Mouse (Mus musculus): ENCODE measurements around the gene Olfr985. TPM values are rescaled to one million over a fixed set of nuclear protein-coding genes. Genes with fewer than 3 reads are reported as not detected.

Olfr985 gene
- not detected for total RNA-seq (2021)
- long read RNA-seq, experiment 1, result 0 reads
- long read RNA-seq, experiment 2, result 0 reads

DNA sequence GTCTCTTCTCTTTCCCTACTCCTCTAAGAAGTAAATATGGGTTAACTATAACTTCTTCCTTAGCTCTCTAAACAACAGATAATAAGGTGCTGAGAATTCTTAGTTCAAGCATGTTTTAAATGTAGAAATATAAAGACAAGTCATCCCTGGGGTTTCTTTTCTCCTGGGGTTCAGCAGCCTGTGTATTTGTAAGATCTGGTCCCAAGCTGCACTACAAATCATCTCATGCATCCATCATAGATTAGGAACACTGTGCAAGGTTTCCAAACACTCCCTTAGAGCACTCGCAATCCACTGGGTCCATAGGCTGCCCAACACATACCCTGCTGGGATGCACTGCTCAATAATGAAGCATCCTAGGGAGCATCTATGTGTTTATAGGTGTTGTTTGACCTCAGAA lies at the start of gene Olfr985:
TSS of gene Olfr985 (minus strand) at position 101 of the 400 bp plus-strand sequence.
- no peak for DNase-seq (ENCODE audit: low spot score in 2 of 2)

DNA sequence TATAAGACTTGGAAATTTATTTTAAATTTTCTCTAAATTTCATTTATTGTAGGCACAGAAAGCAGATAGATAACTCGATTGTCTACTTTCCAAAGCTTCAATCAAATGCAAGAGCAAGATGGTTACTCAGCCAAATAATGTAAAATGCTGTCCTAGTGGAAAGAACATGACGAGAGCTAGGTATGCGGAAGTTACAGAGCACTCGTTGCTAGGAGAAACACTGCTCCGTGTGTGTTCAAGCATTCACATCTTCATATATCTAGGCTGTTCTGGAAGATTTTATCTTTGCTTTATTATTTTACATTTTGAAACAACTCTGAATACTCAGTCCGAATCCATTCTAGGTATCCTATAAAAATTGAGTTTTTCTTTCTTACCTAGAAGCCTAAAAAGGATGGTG lies 47.0 kb upstream of the Olfr985 start:
- DNase-seq (ENCODE audit: low spot score in 2 of 2), result no peak

DNA sequence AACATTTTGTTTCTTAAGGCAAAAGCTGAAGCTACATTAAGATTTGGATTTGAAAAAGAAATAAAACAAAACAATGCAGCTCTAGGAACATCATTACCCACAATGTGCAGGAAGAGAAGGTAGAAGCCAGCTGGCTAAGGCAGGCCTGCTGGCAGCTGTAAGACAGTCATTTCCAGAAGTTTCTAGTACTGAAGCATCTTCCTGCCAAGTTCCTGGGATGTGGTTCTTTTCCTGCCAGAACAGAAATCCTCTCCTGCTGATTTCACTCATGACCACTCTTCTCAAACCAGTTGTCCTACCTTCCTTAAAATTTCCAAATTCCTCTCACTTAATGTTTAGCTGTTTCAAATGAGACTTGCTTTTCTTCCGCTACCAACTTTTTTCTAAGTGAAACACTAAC lies 36.5 kb upstream of the Olfr985 start:
- no peak for DNase-seq (ENCODE audit: low spot score in 2 of 2)

GRCm38 (mm10) chr9:40155118-40155644 lies 25.2 kb upstream of the Olfr985 start:
- DNase-seq (ENCODE audit: low spot score in 2 of 2), result no peak

- DNase-seq (ENCODE audit: low spot score in 2 of 2), result no peak
Measured at GRCm38 (mm10) chr9:40141544-40141943, 11.6 kb upstream of the Olfr985 start.

- no peak for DNase-seq (ENCODE audit: low spot score in 2 of 2)
Measured at GRCm38 (mm10) chr9:40139484-40139883, 9.5 kb upstream of the Olfr985 start.

DNA sequence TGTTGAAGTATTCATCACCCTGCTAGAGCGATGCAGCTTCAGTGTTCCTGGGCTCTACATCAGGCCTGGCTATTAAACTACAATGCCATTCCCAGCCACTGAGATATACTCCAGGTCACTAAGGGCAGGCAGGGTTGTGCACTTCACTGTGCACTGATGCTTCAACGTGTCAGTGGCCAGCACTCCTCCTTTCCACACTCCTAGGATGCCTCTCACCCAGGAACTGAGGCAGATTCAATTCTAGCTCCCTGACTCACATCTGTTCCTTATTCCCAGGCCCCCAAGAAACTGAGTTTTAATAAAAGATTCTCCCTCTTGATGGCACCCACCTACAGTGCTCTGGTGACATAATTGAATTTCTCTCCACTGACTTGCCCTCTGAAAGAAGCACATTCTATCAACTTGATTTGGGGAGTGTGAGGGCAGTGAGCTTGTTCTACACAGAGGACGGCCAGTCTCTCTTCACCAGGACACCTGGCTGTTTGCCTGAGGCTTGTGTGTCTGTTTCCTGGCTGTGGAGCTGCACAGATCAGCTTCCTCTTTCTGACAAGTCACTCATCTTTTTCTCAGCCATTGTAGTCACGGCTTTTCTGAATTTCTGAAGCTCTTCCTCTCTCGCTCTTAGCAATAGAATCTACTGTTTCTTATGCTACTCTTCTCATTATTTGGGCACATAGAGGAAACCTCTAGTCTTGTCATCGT lies 7.2 kb upstream of the Olfr985 start:
- no peak for DNase-seq (ENCODE audit: low spot score in 2 of 2)

DNA sequence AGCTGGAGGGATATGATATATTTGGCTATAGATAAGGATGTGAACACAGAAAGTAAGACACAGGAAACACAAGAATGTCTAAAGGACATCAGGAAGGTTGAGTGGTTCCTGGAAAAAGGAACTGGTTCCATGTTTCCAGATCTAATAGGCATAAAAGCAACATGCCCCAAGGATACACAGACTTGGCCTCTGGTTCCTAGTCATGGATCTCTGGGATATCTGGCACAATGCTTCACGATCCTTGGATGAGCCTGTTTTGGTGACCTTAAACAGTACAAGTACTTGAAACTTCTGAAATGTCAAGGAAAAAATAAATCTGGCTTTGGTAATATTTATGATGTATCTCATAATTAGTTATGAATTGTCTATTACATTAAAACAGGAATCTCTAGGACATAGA lies 572 bp upstream of the Olfr985 start:
- DNase-seq (ENCODE audit: low spot score in 2 of 2), result no peak

- DNase-seq (ENCODE audit: low spot score in 2 of 2), result no peak
Measured at GRCm38 (mm10) chr9:40117287-40117659, 12.7 kb downstream of the Olfr985 start.

DNA sequence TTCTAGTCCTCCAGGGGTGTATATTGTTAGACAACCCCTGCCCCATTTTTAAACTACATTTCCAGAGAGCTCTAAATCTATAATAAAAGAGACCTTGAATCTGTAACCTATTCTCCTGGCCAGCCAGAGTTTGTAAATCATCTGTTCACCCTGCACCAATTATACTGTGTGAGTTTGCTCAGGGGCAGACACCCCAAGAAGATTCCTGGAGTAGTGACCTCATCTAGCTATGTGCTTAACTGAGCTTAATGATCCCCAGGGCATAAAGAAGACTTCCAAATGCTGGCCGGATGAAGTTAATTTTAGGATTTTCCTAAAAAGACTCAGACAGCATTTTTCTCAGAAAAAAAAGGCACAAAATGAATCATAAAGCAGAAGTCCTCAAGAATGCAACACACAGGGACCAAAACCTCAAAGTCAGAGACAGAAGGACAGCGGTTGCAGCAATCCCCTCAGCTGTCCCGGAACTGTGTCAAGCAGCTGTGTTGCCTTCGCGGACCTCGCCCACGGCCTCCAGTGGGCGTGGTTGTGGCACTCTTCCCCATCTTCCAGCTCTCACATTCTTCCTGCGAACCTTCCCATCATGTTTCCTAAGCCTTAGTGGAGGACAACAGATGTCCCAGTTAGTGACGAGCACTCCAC lies 13.2 kb downstream of the Olfr985 start:
- DNase-seq (ENCODE audit: low spot score in 2 of 2), result peak; percentile 30 to 37

DNA sequence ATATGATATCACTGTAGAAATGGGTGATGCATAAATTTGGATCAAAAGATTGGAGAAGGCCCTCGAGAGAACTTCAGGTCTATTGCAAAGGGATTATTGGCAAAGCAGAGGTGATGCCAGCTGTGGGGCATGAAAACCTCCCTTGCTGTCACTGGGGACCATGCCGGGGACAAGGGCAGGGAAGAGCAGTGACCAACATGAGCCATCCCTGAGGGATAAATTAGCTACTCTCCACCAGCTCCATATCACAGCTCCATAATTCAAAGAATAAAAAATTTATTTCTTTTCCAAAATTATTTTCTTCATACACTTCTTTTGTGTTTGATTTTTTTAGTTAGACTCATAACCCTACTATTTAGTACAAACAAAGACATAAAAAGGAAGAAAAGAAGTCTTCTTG lies 15.9 kb downstream of the Olfr985 start, which contains the start of gene Olfr984:
TSS of gene Olfr984 (minus strand) at position 101 of the 400 bp plus-strand sequence.
- no peak for DNase-seq (ENCODE audit: low spot score in 2 of 2)

- DNase-seq (ENCODE audit: low spot score in 2 of 2), result no peak
Measured at GRCm38 (mm10) chr9:40094769-40095168, 35.2 kb downstream of the Olfr985 start.

- no peak for DNase-seq (ENCODE audit: low spot score in 2 of 2)
Measured at GRCm38 (mm10) chr9:40093495-40093894, 36.5 kb downstream of the Olfr985 start, which contains the start of gene Olfr983. TSS of gene Olfr983 (minus strand) at chr9:40093595.

Other genes with a start within 250 kb of the Olfr985 start
- gene Olfr229, start 222.8 kb downstream of the Olfr985 start, total RNA-seq (2021), result not detected
- not detected for gene Olfr974, start 192.7 kb downstream of the Olfr985 start, total RNA-seq (2021)
- gene Olfr975, start 178.1 kb downstream of the Olfr985 start, total RNA-seq (2021), result not detected
- gene Olfr976, start 169.1 kb downstream of the Olfr985 start, total RNA-seq (2021), result not detected
- not detected for gene Olfr978, start 138.1 kb downstream of the Olfr985 start, total RNA-seq (2021)
- not detected for gene Olfr979, start 126.7 kb downstream of the Olfr985 start, total RNA-seq (2021)
- not detected for gene Olfr980, start 120.6 kb downstream of the Olfr985 start, total RNA-seq (2021)
- gene Olfr981, start 108.7 kb downstream of the Olfr985 start, total RNA-seq (2021), result not detected
- gene Olfr982, start 56.4 kb downstream of the Olfr985 start, total RNA-seq (2021), result not detected
- gene Olfr983, start 36.6 kb downstream of the Olfr985 start, total RNA-seq (2021), result not detected
- not detected for gene Olfr984, start 16.0 kb downstream of the Olfr985 start, total RNA-seq (2021)
- gene Tmem225, start 17.9 kb upstream of the Olfr985 start, total RNA-seq (2021), result not detected
- gene Olfr986, start 50.7 kb upstream of the Olfr985 start, total RNA-seq (2021), result not detected
- 1 to 10 TPM; 3.1 to 5.0 TPM for gene Zfp202, start 62.1 kb upstream of the Olfr985 start, total RNA-seq (2021)
- gene Scn3b, start 139.0 kb upstream of the Olfr985 start, total RNA-seq (2021), result 1 to 10 TPM; 5.1 to 6.7 TPM

Data from adrenal gland, adult 18-20 months (tissue).